In genomic region chr3:108296220-108297049, GRCm38 (mm10) we compare ENCODE assay signal across 7 mouse cellular contexts. TPM values are rescaled to one million over a fixed set of nuclear protein-coding genes. Genes with fewer than 3 reads are reported as not detected.
DNase-seq lines count a peak whose midpoint lies in the region; ATAC-seq and TF ChIP-seq lines count a peak whose summit lies in the region.

No protein-coding gene starts in this region.

- H3K9me3 ChIP-seq in heart, embryonic 14.5 days (ENCODE audit: control insufficient read depth, low read length), result no peaks in the 10 kb centered on the region
- no peaks in the 10 kb centered on the region for H3K9me3 ChIP-seq in kidney, postnatal 0 days (replicated peaks; ENCODE audit: low read length)

- peak overlapping the region; percentile 84 for H3K27ac ChIP-seq in heart, embryonic 14.5 days (replicated peaks in 1 of 2; ENCODE audit: control insufficient read depth in 1 of 2, insufficient read depth in 1 of 2, low read depth in 2 of 2, low read length in 2 of 2)
- H3K27ac ChIP-seq in kidney, postnatal 0 days, result peak overlapping the region; percentile 65

- peaks cover 36 to 48% of the 10 kb centered on the region in 2 experiments for H3K4me1 ChIP-seq in heart, embryonic 14.5 days (ENCODE audit: control insufficient read depth in 2 of 2, insufficient read depth in 2 of 2, low read length in 2 of 2)
- H3K4me1 ChIP-seq in kidney, postnatal 0 days (replicated peaks; ENCODE audit: insufficient read depth, low read length), result peaks cover 19% of the 10 kb centered on the region

- H3K4me3 ChIP-seq in heart, embryonic 14.5 days (ENCODE audit: control insufficient read depth in 1 of 2, insufficient read depth in 1 of 2, low read depth in 1 of 2, low read length in 2 of 2), result no peak overlapping the region
- H3K4me3 ChIP-seq in kidney, postnatal 0 days (replicated peaks; ENCODE audit: low read depth, low read length), result no peak overlapping the region

- TF ChIP-seq CTCF in kidney, postnatal 0 days (IDR thresholded peaks at IDR 0.05; ENCODE audit: low read depth), result no peak

- H3K9ac ChIP-seq in heart, embryonic 14.5 days (ENCODE audit: low read length), result peak overlapping the region; percentile 39
- H3K9ac ChIP-seq in kidney, postnatal 0 days (ENCODE audit: low read depth, low read length), result 0 out of 2 replicates have a peak overlapping the region, but pooled peaks have one; percentile 27

- WGBS in heart, embryonic 14.5 days, result 8% methylated on average over 14 of the region's 14 CpGs
- WGBS in kidney, postnatal 0 days, result 14% methylated on average over 14 of the region's 14 CpGs

- H3K4me2 ChIP-seq in heart, embryonic 14.5 days (ENCODE audit: low read length), result peak overlapping the region; percentile 49
- peak overlapping the region; percentile 23; the same call in 1 of the 2 replicates for H3K4me2 ChIP-seq in kidney, postnatal 0 days (ENCODE audit: low read length)

- no peaks in the 10 kb centered on the region for H3K36me3 ChIP-seq in heart, embryonic 14.5 days (ENCODE audit: control insufficient read depth, insufficient read depth, low read length)
- no peaks in the 10 kb centered on the region for H3K36me3 ChIP-seq in kidney, postnatal 0 days (ENCODE audit: insufficient read depth, low read length)

- peak; percentile 81 for DNase-seq in Muller cell, postnatal 12 days (ENCODE audit: inconsistent ontology term)
- peak; percentile 88 for DNase-seq in adrenal gland, postnatal 14 days
- peak; percentile 65 for DNase-seq in kidney, postnatal 0 days (ENCODE audit: low spot score)
- DNase-seq in lung, postnatal 10 days, result peak; percentile 77
- peak; percentile 69 to 71 for DNase-seq in right cerebral cortex, postnatal 10 days (ENCODE audit: low spot score in 2 of 2)

- peak; percentile 89 for ATAC-seq in erythroblast, adult 5-6 weeks (replicated peaks; ENCODE audit: low FRiP score, poor library complexity, severe bottlenecking)
- ATAC-seq in heart, embryonic 14.5 days (ENCODE audit: insufficient number of reproducible peaks, insufficient read depth, low FRiP score, low read depth), result no peak
- peak; percentile 22; the same call in 1 of the 2 replicates for ATAC-seq in kidney, postnatal 0 days (replicated peaks; ENCODE audit: low FRiP score, low read depth)

- no peaks in the 10 kb centered on the region for H3K27me3 ChIP-seq in heart, embryonic 14.5 days (ENCODE audit: control insufficient read depth, insufficient read depth, low read length)
- H3K27me3 ChIP-seq in kidney, postnatal 0 days (ENCODE audit: insufficient read depth, low read length), result no peaks in the 10 kb centered on the region

RNA-seq across cellular contexts. Expression of gene Sort1, which starts 12.6 kb away (rescaled TPM):
- 42.0 and 45.7 TPM in 2 replicates for total RNA-seq in adrenal gland, postnatal 14 days (2021)
- total RNA-seq in erythroblast, adult 5-6 weeks (2015; ENCODE audit: low replicate concordance), result 16.7 and 20.3 TPM in 2 replicates
- total RNA-seq in erythroblast, adult 5-6 weeks (2017; ENCODE audit: low replicate concordance), result 12.4 and 18.3 TPM in 2 replicates
- 19.3 and 21.4 TPM in 2 replicates for polyA plus RNA-seq in heart, embryonic 14.5 days (2014; fragmentation: Nextera tagmentation; extraction: Ambion mirVana)
- 11.7 and 12.4 TPM in 2 replicates for polyA plus RNA-seq in kidney, postnatal 0 days (2015; fragmentation: Nextera tagmentation; extraction: Ambion mirVana)

RNA-seq across cellular contexts. Expression of gene Psma5, which starts 39.7 kb away (rescaled TPM):
- 83.9 and 86.4 TPM in 2 replicates for total RNA-seq in adrenal gland, postnatal 14 days (2021)
- 39.8 and 54.5 TPM in 2 replicates for total RNA-seq in erythroblast, adult 5-6 weeks (2015; ENCODE audit: low replicate concordance)
- 49.6 and 55.6 TPM in 2 replicates for total RNA-seq in erythroblast, adult 5-6 weeks (2017; ENCODE audit: low replicate concordance)
- polyA plus RNA-seq in heart, embryonic 14.5 days (2014; fragmentation: Nextera tagmentation; extraction: Ambion mirVana), result 210 and 231 TPM in 2 replicates
- 254 and 255 TPM in 2 replicates for polyA plus RNA-seq in kidney, postnatal 0 days (2015; fragmentation: Nextera tagmentation; extraction: Ambion mirVana)
